Mouse (Mus musculus) kidney, embryonic 16.5 days (tissue): ENCODE measurements around the gene Gcsam. TPM values are rescaled to one million over a fixed set of nuclear protein-coding genes. Genes with fewer than 3 reads are reported as not detected.

Source experiments
- ATAC-seq: fragments of 200-750 bp; cut with Nextera tagmentation; 2 replicates; pipeline ENCODE4 v1.8.0; 2017; ENCODE audit warnings: moderate TSS enrichment; ENCODE audit not compliant: low FRiP score, low TSS enrichment
- H3K27ac ChIP-seq: fragments of 300-500 bp; sonication (generic); 2 replicates; pipeline ENCODE4 v1.5.1; 2014; ENCODE audit warnings: low read length
- H3K27me3 ChIP-seq: fragments of 300-500 bp; sonication (generic); 2 replicates; pipeline ENCODE4 v1.6.1; 2014; ENCODE audit warnings: low read length, control low read depth, mixed read lengths; ENCODE audit not compliant: insufficient read depth
- H3K36me3 ChIP-seq: fragments of 300-500 bp; sonication (generic); 2 replicates; pipeline ENCODE4 v1.6.1; 2014; ENCODE audit warnings: low read length, control low read depth, mixed read lengths; ENCODE audit not compliant: insufficient read depth
- H3K4me1 ChIP-seq: fragments of 300-500 bp; sonication (generic); 2 replicates; pipeline ENCODE4 v1.6.1; 2014; ENCODE audit warnings: low read length, control low read depth, mixed read lengths; ENCODE audit not compliant: insufficient read depth
- H3K4me2 ChIP-seq: fragments of 300-500 bp; sonication (generic); replicated peaks from 2 replicates; pipeline ENCODE4 v1.6.1; 2014; ENCODE audit warnings: low read depth, low read length
- H3K4me3 ChIP-seq: fragments of 300-500 bp; sonication (generic); 2 replicates; pipeline ENCODE4 v1.5.1; 2014; ENCODE audit warnings: mild to moderate bottlenecking, low read length
- H3K9ac ChIP-seq: fragments of 300-500 bp; sonication (generic); replicated peaks from 2 replicates; pipeline ENCODE4 v1.6.1; 2014; ENCODE audit warnings: low read length
- H3K9me3 ChIP-seq: fragments of 300-500 bp; sonication (generic); 2 replicates; pipeline ENCODE4 v1.6.1; 2016; ENCODE audit warnings: low read length, control low read depth
- WGBS: fragments of 180-500 bp; shearing (Covaris S2); extraction: QIAGEN DNeasy Blood & Tissue Kit; methylation state at CpG from one replicate; pipeline ENCODE4 v1.1.7; 2014; 5-methylcytosine and 5-hydroxymethylcytosine counted together
- polyA plus RNA-seq: library from polyadenylated mRNA; unstranded; fragments of >200 nt; fragmentation: Nextera tagmentation; extraction: Ambion mirVana; gene quantifications from 2 replicates; pipeline ENCODE4 v1.2.1, GENCODE M21; 2015

Gene Gcsam
- polyA plus RNA-seq = 0.14 TPM in 2 replicates

GRCm38 (mm10) chr16:45610267-45610666 is at the start of gene Gcsam:
Gene Gcsam, plus strand, starts transcription at chr16:45610380.
- no peaks in the 10 kb centered on the region for H3K27me3 ChIP-seq
- H3K4me3 ChIP-seq = no peak within 1 kb of the TSS
- 67% methylated on average over 4 of the region's 4 CpGs for WGBS
- no peak within 1 kb of the TSS for H3K4me2 ChIP-seq
- H3K36me3 ChIP-seq = no peaks in the 10 kb centered on the region
- no peak within 1 kb of the TSS for H3K27ac ChIP-seq
- H3K9me3 ChIP-seq = no peaks in the 10 kb centered on the region
- H3K4me1 ChIP-seq = 0 out of 2 replicates have a peak, but pooled peaks cover 4% of the 10 kb centered on the region
- ATAC-seq = no peak
- no peak within 1 kb of the TSS for H3K9ac ChIP-seq

GRCm38 (mm10) chr16:45561747-45562146 is 48.4 kb upstream of the Gcsam start:
- Histone ChIP-seq H3K4me3 (no peak overlapping the region), H3K27me3 (no peaks in the 10 kb centered on the region), H3K27ac (no peak overlapping the region), H3K4me2 (no peak overlapping the region), H3K9ac (no peak overlapping the region), H3K4me1 (no peaks in the 10 kb centered on the region), H3K36me3 (no peaks in the 10 kb centered on the region), H3K9me3 (no peaks in the 10 kb centered on the region)
- ATAC-seq = no peak
- WGBS = 77% methylated on average over 3 of the region's 3 CpGs

GRCm38 (mm10) chr16:45572307-45572706 is 37.9 kb upstream of the Gcsam start:
- no peaks in the 10 kb centered on the region for H3K36me3 ChIP-seq
- H3K27me3 ChIP-seq = no peaks in the 10 kb centered on the region
- H3K4me2 ChIP-seq = no peak overlapping the region
- H3K4me1 ChIP-seq = no peaks in the 10 kb centered on the region
- H3K9me3 ChIP-seq = no peaks in the 10 kb centered on the region
- 88% methylated on average over 3 of the region's 3 CpGs for WGBS
- no peak overlapping the region for H3K4me3 ChIP-seq
- no peak overlapping the region for H3K9ac ChIP-seq
- ATAC-seq = no peak
- H3K27ac ChIP-seq = no peak overlapping the region

GRCm38 (mm10) chr16:45579883-45580282 is 30.3 kb upstream of the Gcsam start:
- H3K4me3 ChIP-seq = no peak overlapping the region
- H3K4me2 ChIP-seq = no peak overlapping the region
- no peaks in the 10 kb centered on the region for H3K36me3 ChIP-seq
- H3K9ac ChIP-seq = no peak overlapping the region
- H3K9me3 ChIP-seq = no peaks in the 10 kb centered on the region
- no peaks in the 10 kb centered on the region for H3K27me3 ChIP-seq
- WGBS = 61% methylated on average over 12 of the region's 12 CpGs
- no peak overlapping the region for H3K27ac ChIP-seq
- no peak for ATAC-seq
- H3K4me1 ChIP-seq = no peaks in the 10 kb centered on the region

- Histone ChIP-seq H3K9ac (no peak overlapping the region), H3K9me3 (no peaks in the 10 kb centered on the region), H3K36me3 (no peaks in the 10 kb centered on the region), H3K27me3 (no peaks in the 10 kb centered on the region), H3K4me1 (no peaks in the 10 kb centered on the region), H3K4me3 (no peak overlapping the region), H3K27ac (no peak overlapping the region), H3K4me2 (no peak overlapping the region)
- 25% methylated on average over 2 of the region's 2 CpGs for WGBS
- ATAC-seq = no peak
These were observed 27.7 kb upstream of the Gcsam start for GRCm38 (mm10) chr16:45582512-45582911.

- Histone ChIP-seq H3K27me3 (no peaks in the 10 kb centered on the region), H3K9me3 (no peaks in the 10 kb centered on the region), H3K4me2 (no peak overlapping the region), H3K27ac (no peak overlapping the region), H3K4me3 (no peak overlapping the region), H3K4me1 (no peaks in the 10 kb centered on the region), H3K9ac (no peak overlapping the region), H3K36me3 (no peaks in the 10 kb centered on the region)
- ATAC-seq = no peak
- WGBS = 66% methylated on average over 1 of the region's 1 CpGs
These were observed 16.5 kb upstream of the Gcsam start for GRCm38 (mm10) chr16:45593656-45594055.

GRCm38 (mm10) chr16:45595494-45595893 is 14.7 kb upstream of the Gcsam start:
- no peak for ATAC-seq
- H3K4me1 ChIP-seq = no peaks in the 10 kb centered on the region
- H3K27me3 ChIP-seq = no peaks in the 10 kb centered on the region
- H3K4me3 ChIP-seq = no peak overlapping the region
- no peak overlapping the region for H3K4me2 ChIP-seq
- H3K27ac ChIP-seq = no peak overlapping the region
- H3K36me3 ChIP-seq = no peaks in the 10 kb centered on the region
- no peak overlapping the region for H3K9ac ChIP-seq
- no peaks in the 10 kb centered on the region for H3K9me3 ChIP-seq

GRCm38 (mm10) chr16:45608481-45608954 is 1.7 kb upstream of the Gcsam start:
- no peaks in the 10 kb centered on the region for H3K36me3 ChIP-seq
- H3K4me1 ChIP-seq = 0 out of 2 replicates have a peak, but pooled peaks cover 4% of the 10 kb centered on the region
- no peaks in the 10 kb centered on the region for H3K27me3 ChIP-seq
- 0 out of 2 replicates have a peak overlapping the region, but pooled peaks have one; percentile 7 for H3K4me2 ChIP-seq
- H3K9me3 ChIP-seq = no peaks in the 10 kb centered on the region
- H3K9ac ChIP-seq = no peak overlapping the region
- no peak overlapping the region for H3K4me3 ChIP-seq
- H3K27ac ChIP-seq = no peak overlapping the region
- 31% methylated on average over 4 of the region's 4 CpGs for WGBS
- peak; percentile 71; the same call in 1 of the 2 replicates for ATAC-seq

GRCm38 (mm10) chr16:45609300-45609699 is 880 bp upstream of the Gcsam start:
- no peak overlapping the region for H3K4me3 ChIP-seq
- H3K36me3 ChIP-seq = no peaks in the 10 kb centered on the region
- H3K4me1 ChIP-seq = 0 out of 2 replicates have a peak, but pooled peaks cover 4% of the 10 kb centered on the region
- no peak for ATAC-seq
- no peaks in the 10 kb centered on the region for H3K27me3 ChIP-seq
- H3K4me2 ChIP-seq = no peak overlapping the region
- no peaks in the 10 kb centered on the region for H3K9me3 ChIP-seq
- H3K9ac ChIP-seq = no peak overlapping the region
- H3K27ac ChIP-seq = no peak overlapping the region
- WGBS = 66% methylated on average over 3 of the region's 3 CpGs

GRCm38 (mm10) chr16:45613247-45613646 is 3.1 kb downstream of the Gcsam start:
- ATAC-seq = no peak
- no peaks in the 10 kb centered on the region for H3K9me3 ChIP-seq
- no peak overlapping the region for H3K9ac ChIP-seq
- H3K27ac ChIP-seq = no peak overlapping the region
- H3K4me1 ChIP-seq = 0 out of 2 replicates have a peak, but pooled peaks cover 4% of the 10 kb centered on the region
- 84% methylated on average over 2 of the region's 2 CpGs for WGBS
- H3K4me3 ChIP-seq = no peak overlapping the region
- no peaks in the 10 kb centered on the region for H3K27me3 ChIP-seq
- H3K36me3 ChIP-seq = no peaks in the 10 kb centered on the region
- no peak overlapping the region for H3K4me2 ChIP-seq
